Mouse (Mus musculus) gastrocnemius, adult 18-20 months (tissue): ENCODE results near the gene Nmrk1. TPM values are rescaled to one million over a fixed set of nuclear protein-coding genes. Genes with fewer than 3 reads are reported as not detected.

Experiments used
- total RNA-seq, 2 experiments: library from RNA; stranded (reverse); gene quantifications; 2 replicates each; pipeline ENCODE4 v1.2.3; 2021

Nmrk1 gene
- total RNA-seq, 2 experiments from 2014 or later, result 2.6 to 3.5 TPM

Other genes with a start within 250 kb of the Nmrk1 start
- 10 to 100 TPM; 24.2 to 24.3 TPM for gene Ostf1, start 127 bp upstream of the Nmrk1 start, total RNA-seq
- gene Carnmt1, start 38.8 kb downstream of the Nmrk1 start, total RNA-seq, result 100 to 1,000 TPM; 129 to 137 TPM
- gene D030056L22Rik, start 81.2 kb downstream of the Nmrk1 start, total RNA-seq, result 1 to 10 TPM; 3.3 to 3.8 TPM
- under 1 TPM; 0.09 to 0.19 TPM for gene Trpm6, start 118.0 kb downstream of the Nmrk1 start, total RNA-seq